In genomic region chr4:47567694-47568093, GRCm38 (mm10) we compare ENCODE assay signal across 22 mouse cellular contexts.
DNase-seq lines count a peak whose midpoint lies in the region; ATAC-seq and TF ChIP-seq lines count a peak whose summit lies in the region.
"Had no signal": no experiment of that assay in that cellular context is flagged by ENCODE, and none has a peak within 500 bp of the region (broad histone marks: within the 10 kb centered on the region; RNA-seq: fewer than 3 reads in every experiment).

No protein-coding gene starts in this region.

- H3K9me3 ChIP-seq in MEL (replicated peaks; ENCODE audit: insufficient read depth, low read length), result no peaks in the 10 kb centered on the region
- H3K9me3 ChIP-seq in kidney, embryonic 15.5 days (replicated peaks), result no peaks in the 10 kb centered on the region
- H3K9me3 ChIP-seq: forebrain, embryonic 10.5 days; forebrain, embryonic 13.5 days; hindbrain, embryonic 13.5 days had no signal

- no peaks in the 10 kb centered on the region for H3K36me3 ChIP-seq in MEL (ENCODE audit: control insufficient read depth in 1 of 2, insufficient read depth in 2 of 2, low read length in 2 of 2)
- H3K36me3 ChIP-seq in kidney, embryonic 15.5 days, result no peaks in the 10 kb centered on the region
- H3K36me3 ChIP-seq: forebrain, embryonic 10.5 days; hindbrain, embryonic 13.5 days had no signal

- WGBS in kidney, embryonic 15.5 days, result 75% methylated on average over 3 of the region's 3 CpGs

- no peaks in the 10 kb centered on the region for H3K79me2 ChIP-seq in MEL (ENCODE audit: control insufficient read depth, insufficient read depth, low read length, poor library complexity)

- H3K9ac ChIP-seq in MEL (ENCODE audit: control insufficient read depth, low read depth, low read length, poor library complexity, severe bottlenecking), result no peak overlapping the region
- no peak overlapping the region for H3K9ac ChIP-seq in kidney, embryonic 15.5 days
- H3K9ac ChIP-seq: forebrain, embryonic 13.5 days; hindbrain, embryonic 13.5 days had no signal

- DNase-seq in MEL (ENCODE audit: low read depth, low spot score), result peak; percentile 38
- no peak for DNase-seq in gastrocnemius, postnatal 4 days (ENCODE audit: low spot score in 2 of 2)
- DNase-seq: adrenal gland, adult 2 months; adrenal gland, postnatal 14 days; cerebellum, adult 11-12 months; cerebellum, adult 8-10 months; cerebellum, postnatal 10 days; cerebellum, postnatal 36 days; gastrocnemius, postnatal 25 days; heart, adult 11 months had no signal

- H3K4me3 ChIP-seq in MEL (ENCODE audit: control insufficient read depth in 1 of 2, insufficient read depth in 1 of 2, low read depth in 2 of 2, low read length in 2 of 2), result no peak overlapping the region; a peak in 1 of 4 replicates
- peak overlapping the region; percentile 9; the same call in 1 of the 2 replicates for H3K4me3 ChIP-seq in bone marrow macrophage, adult 2 months (ENCODE audit: insufficient read depth, low read length)
- H3K4me3 ChIP-seq in kidney, embryonic 15.5 days (replicated peaks), result no peak overlapping the region
- H3K4me3 ChIP-seq: forebrain, embryonic 10.5 days; forebrain, embryonic 13.5 days; hindbrain, embryonic 13.5 days had no signal

- TF ChIP-seq RAD21 in MEL (IDR thresholded peaks at IDR 0.05; ENCODE audit: low read depth, low read length), result no peak

- H3K4me2 ChIP-seq in kidney, embryonic 15.5 days, result no peak overlapping the region
- H3K4me2 ChIP-seq: forebrain, embryonic 13.5 days; heart, embryonic 11.5 days; hindbrain, embryonic 13.5 days had no signal

- no peak for TF ChIP-seq CTCF in MEL (IDR thresholded peaks at IDR 0.05 in 2 of 3, conservative IDR thresholded peaks at IDR 0.05 in 1 of 3; ENCODE audit: control insufficient read depth in 1 of 3, insufficient read depth in 1 of 3, low read depth in 2 of 3, low read length in 3 of 3, poor library complexity in 1 of 3, severe bottlenecking in 1 of 3)
- TF ChIP-seq CTCF in bone marrow macrophage, adult 2 months (IDR thresholded peaks at IDR 0.05; ENCODE audit: low read depth, low read length), result no peak

- no peaks in the 10 kb centered on the region for H3K4me1 ChIP-seq in MEL (ENCODE audit: control insufficient read depth in 1 of 2, insufficient read depth in 2 of 2, low read length in 2 of 2)
- H3K4me1 ChIP-seq in bone marrow macrophage, adult 2 months (ENCODE audit: control insufficient read depth, insufficient read depth, low read length), result 0 out of 2 replicates have a peak, but pooled peaks cover 5% of the 10 kb centered on the region
- 0 out of 2 replicates have a peak, but pooled peaks cover 5% of the 10 kb centered on the region for H3K4me1 ChIP-seq in kidney, embryonic 15.5 days
- H3K4me1 ChIP-seq: forebrain, embryonic 10.5 days; forebrain, embryonic 13.5 days; hindbrain, embryonic 13.5 days had no signal

- ATAC-seq in megakaryocyte, adult 5-6 weeks (ENCODE audit: poor library complexity, severe bottlenecking), result peak; percentile 63
- ATAC-seq in kidney, embryonic 15.5 days (replicated peaks; ENCODE audit: low FRiP score), result no peak
- no peak for ATAC-seq in frontal cortex, adult (ENCODE audit: low TSS enrichment)
- ATAC-seq: CD4-positive, CD25-positive, alpha-beta regulatory T cell, adult 4 months; forebrain, embryonic 13.5 days; forebrain, embryonic 16.5 days; hindbrain, embryonic 16.5 days; intestine, embryonic 16.5 days had no signal

- no peaks in the 10 kb centered on the region; a peak in 1 of 4 replicates for H3K27me3 ChIP-seq in MEL (ENCODE audit: control insufficient read depth in 1 of 2, insufficient read depth in 2 of 2, low read length in 2 of 2)
- H3K27me3 ChIP-seq in kidney, embryonic 15.5 days, result no peaks in the 10 kb centered on the region
- H3K27me3 ChIP-seq: forebrain, embryonic 13.5 days; hindbrain, embryonic 13.5 days had no signal

- no peak overlapping the region for H3K27ac ChIP-seq in MEL (ENCODE audit: control insufficient read depth, low read depth, low read length)
- H3K27ac ChIP-seq in bone marrow macrophage, adult 2 months (ENCODE audit: insufficient read depth, low read depth, low read length), result no peak overlapping the region
- no peak overlapping the region for H3K27ac ChIP-seq in kidney, embryonic 15.5 days
- H3K27ac ChIP-seq: forebrain, embryonic 10.5 days; forebrain, embryonic 13.5 days; hindbrain, embryonic 13.5 days had no signal

- no peak for TF ChIP-seq POLR2A in MEL (IDR thresholded peaks at IDR 0.05; ENCODE audit: control insufficient read depth in 1 of 2, insufficient read depth in 1 of 2, low read depth in 1 of 2, low read length in 2 of 2, poor library complexity in 1 of 2)
- no peak for TF ChIP-seq POLR2A in bone marrow macrophage, adult 2 months (IDR thresholded peaks at IDR 0.05; ENCODE audit: borderline replicate concordance, low read depth, low read length)

- TF ChIP-seq EP300 in MEL (IDR thresholded peaks at IDR 0.05; ENCODE audit: low read depth in 1 of 2, low read length in 2 of 2), result no peak

TF ChIP-seq in MEL, 35 proteins besides CTCF, POLR2A, EP300 and RAD21:
- TF ChIP-seq MEF2A (IDR thresholded peaks at IDR 0.05; ENCODE audit: extremely low read depth, insufficient replicate concordance, low read depth, low read length, poor library complexity, severe bottlenecking) (no peak), MAFK (IDR thresholded peaks at IDR 0.05; ENCODE audit: borderline replicate concordance, low read depth, low read length) (no peak), KAT2A (conservative IDR thresholded peaks at IDR 0.05; ENCODE audit: low read depth, low read length) (no peak), ZKSCAN1 (IDR thresholded peaks at IDR 0.05; ENCODE audit: low read depth, low read length) (no peak), POLR2AphosphoS5 (IDR thresholded peaks at IDR 0.05; ENCODE audit: borderline replicate concordance, low read depth, low read length) (no peak), CHD2 (IDR thresholded peaks at IDR 0.05; ENCODE audit: low read length) (no peak), ELF1 (IDR thresholded peaks at IDR 0.05; ENCODE audit: low read depth, low read length) (no peak), CHD1 (IDR thresholded peaks at IDR 0.05; ENCODE audit: low read depth, low read length) (no peak), SIN3A (IDR thresholded peaks at IDR 0.05; ENCODE audit: low read length) (no peak), HCFC1 (IDR thresholded peaks at IDR 0.05; ENCODE audit: low read depth, low read length) (no peak), UBTF (IDR thresholded peaks at IDR 0.05; ENCODE audit: borderline replicate concordance, insufficient read depth, low read depth, low read length) (no peak), MYB (IDR thresholded peaks at IDR 0.05; ENCODE audit: low read depth, low read length) (no peak), ZC3H11A (IDR thresholded peaks at IDR 0.05; ENCODE audit: low read depth, low read length) (no peak), ZMIZ1 (IDR thresholded peaks at IDR 0.05; ENCODE audit: low read depth, low read length) (no peak), TAL1 (IDR thresholded peaks at IDR 0.05; ENCODE audit: low read length) (no peak), GABPA (IDR thresholded peaks at IDR 0.05; ENCODE audit: low read depth, low read length) (no peak), MYC (IDR thresholded peaks at IDR 0.05; ENCODE audit: low read depth, low read length) (no peak), TBP (IDR thresholded peaks at IDR 0.05; ENCODE audit: low read depth, low read length) (no peak), RCOR1 (IDR thresholded peaks at IDR 0.05; ENCODE audit: low read depth, low read length) (no peak), SMC3 (IDR thresholded peaks at IDR 0.05; ENCODE audit: low read depth, low read length) (no peak)
